Mouse (Mus musculus) cortical plate, adult 2 months (tissue): ENCODE data around the gene Dupd1. TPM values are rescaled to one million over a fixed set of nuclear protein-coding genes. Genes with fewer than 3 reads are reported as not detected.

Experiments used
- H3K27ac ChIP-seq: fragments of 200-500 bp; 2 replicates; pipeline ENCODE4 v1.5.1; 2012; ENCODE audit warnings: low read length, control low read depth, inconsistent platforms; ENCODE audit not compliant: insufficient read depth
- H3K4me1 ChIP-seq: fragments of 200-500 bp; 2 replicates; pipeline ENCODE4 v1.6.1; 2011; ENCODE audit warnings: low read length; ENCODE audit not compliant: control insufficient read depth, insufficient read depth
- H3K4me3 ChIP-seq: fragments of 200-500 bp; 2 replicates; pipeline ENCODE4 v1.5.1; 2011; ENCODE audit warnings: mild to moderate bottlenecking, low read length, control low read depth; ENCODE audit not compliant: insufficient read depth
- CTCF ChIP-seq: fragments of 200-500 bp; IDR thresholded peaks from 2 replicates; pipeline ENCODE4 v1.5.1; 2011; ENCODE audit warnings: mild to moderate bottlenecking, control low read depth, low read length; ENCODE audit not compliant: insufficient read depth; ENCODE audit errors: extremely low read depth
- POLR2A ChIP-seq: fragments of 200-500 bp; IDR thresholded peaks from 2 replicates; pipeline ENCODE4 v1.6.1; 2011; ENCODE audit warnings: mild to moderate bottlenecking, low read length, control low read depth; ENCODE audit not compliant: insufficient read depth; ENCODE audit errors: extremely low read depth
- polyA plus RNA-seq: library from polyadenylated mRNA; depleted of rRNA; stranded (reverse); fragments of >200 nt; gene quantifications from 2 replicates; pipeline ENCODE4 v1.2.3, GENCODE M21; 2012

Dupd1 gene
- polyA plus RNA-seq, 1 experiment = 0.08 TPM

- Histone ChIP-seq H3K4me1 (peaks cover 5% of the 10 kb centered on the region; the same call in 1 of the 2 replicates), H3K4me3 (no peak overlapping the region), H3K27ac (no peak overlapping the region)
- TF ChIP-seq CTCF (no peak), POLR2A (no peak)
Measured at GRCm38 (mm10) chr14:21705462-21705861, 8.9 kb downstream of the Dupd1 start.

- TF ChIP-seq POLR2A (no peak), CTCF (no peak)
- peaks cover 5% of the 10 kb centered on the region; the same call in 1 of the 2 replicates for H3K4me1 ChIP-seq
- no peak overlapping the region for H3K4me3 ChIP-seq
- H3K27ac ChIP-seq = no peak overlapping the region
Measured at GRCm38 (mm10) chr14:21703255-21703654, 11.1 kb downstream of the Dupd1 start.

- no peak overlapping the region for H3K27ac ChIP-seq
- TF ChIP-seq CTCF (no peak), POLR2A (no peak)
- peaks cover 5% of the 10 kb centered on the region; the same call in 1 of the 2 replicates for H3K4me1 ChIP-seq
- no peak overlapping the region for H3K4me3 ChIP-seq
Measured at GRCm38 (mm10) chr14:21702691-21703090, 11.7 kb downstream of the Dupd1 start.

- no peak for TF ChIP-seq POLR2A
- no peak for TF ChIP-seq CTCF
- Histone ChIP-seq H3K27ac (no peak overlapping the region), H3K4me3 (no peak overlapping the region), H3K4me1 (peaks cover 2% of the 10 kb centered on the region)
Measured at GRCm38 (mm10) chr14:21696186-21696830, 18.1 kb downstream of the Dupd1 start.

GRCm38 (mm10) chr14:21695020-21695419 is 19.4 kb downstream of the Dupd1 start:
- no peak overlapping the region for H3K4me3 ChIP-seq
- H3K4me1 ChIP-seq = peaks cover 2% of the 10 kb centered on the region
- no peak overlapping the region for H3K27ac ChIP-seq
- TF ChIP-seq CTCF (no peak), POLR2A (no peak)

GRCm38 (mm10) chr14:21691070-21691469 is 23.3 kb downstream of the Dupd1 start:
- Histone ChIP-seq H3K4me3 (no peak overlapping the region), H3K27ac (no peak overlapping the region), H3K4me1 (peaks cover 2% of the 10 kb centered on the region)
- TF ChIP-seq CTCF (no peak), POLR2A (no peak)

- TF ChIP-seq POLR2A (no peak), CTCF (no peak)
- H3K4me3 ChIP-seq = no peak overlapping the region
- H3K4me1 ChIP-seq = peaks cover 2% of the 10 kb centered on the region
- H3K27ac ChIP-seq = no peak overlapping the region
Measured at GRCm38 (mm10) chr14:21686376-21687279, 27.7 kb downstream of the Dupd1 start.

GRCm38 (mm10) chr14:21685411-21686146 is 28.8 kb downstream of the Dupd1 start:
- Histone ChIP-seq H3K4me3 (no peak overlapping the region), H3K4me1 (no peaks in the 10 kb centered on the region; the same call in 1 of the 2 replicates), H3K27ac (no peak overlapping the region)
- TF ChIP-seq CTCF (no peak), POLR2A (no peak)

GRCm38 (mm10) chr14:21683834-21684233 is 30.5 kb downstream of the Dupd1 start:
- Histone ChIP-seq H3K27ac (no peak overlapping the region), H3K4me1 (no peaks in the 10 kb centered on the region; the same call in 1 of the 2 replicates), H3K4me3 (no peak overlapping the region)
- TF ChIP-seq POLR2A (no peak), CTCF (no peak)
